Mouse (Mus musculus): ENCODE measurements around the gene Gm7247. TPM values are rescaled to one million over a fixed set of nuclear protein-coding genes. Genes with fewer than 3 reads are reported as not detected.
"Not testable (repeated sequence)": the region's sequence is repeated elsewhere in the genome, so short reads cannot be mapped to it uniquely, and the experiment has no call there.

The Gm7247 gene
- polyA plus RNA-seq, 1 experiment: not detected

GRCm38 (mm10) chr14:51482051-51482715 lies 120.6 kb downstream of the Gm7247 start:
- Histone ChIP-seq H3K27me3 (ENCODE audit: control insufficient read depth, insufficient read depth, low read length) (no peaks in the 10 kb centered on the region), H3K27ac (ENCODE audit: insufficient read depth, low read length) (no peak overlapping the region), H3K4me1 (ENCODE audit: control insufficient read depth, insufficient read depth, low read length) (no peaks in the 10 kb centered on the region), H3K4me3 (replicated peaks; ENCODE audit: insufficient read depth, low read depth, low read length) (no peak overlapping the region)
- DNase-seq: no peak
- WGBS: 79% methylated on average over 5 of the region's 5 CpGs
- no peak for TF ChIP-seq CTCF (IDR thresholded peaks at IDR 0.05; ENCODE audit: borderline replicate concordance, insufficient read depth, low read depth, low read length)
- TF ChIP-seq POLR2A (IDR thresholded peaks at IDR 0.05; ENCODE audit: borderline replicate concordance, insufficient read depth, low read length): no peak

- not testable (repeated sequence) for H3K4me1 ChIP-seq (ENCODE audit: control insufficient read depth, insufficient read depth, low read length); DNase-seq; H3K27ac ChIP-seq (ENCODE audit: insufficient read depth, low read length); H3K27me3 ChIP-seq (ENCODE audit: control insufficient read depth, insufficient read depth, low read length); H3K4me3 ChIP-seq (replicated peaks; ENCODE audit: insufficient read depth, low read depth, low read length)
- 76% methylated on average over 10 of the region's 10 CpGs for WGBS
Measured at GRCm38 (mm10) chr14:51482971-51483381, 121.4 kb downstream of the Gm7247 start.

- H3K4me1 ChIP-seq (ENCODE audit: control insufficient read depth, insufficient read depth, low read length): no peaks in the 10 kb centered on the region
- H3K4me3 ChIP-seq (replicated peaks; ENCODE audit: insufficient read depth, low read depth, low read length): no peak overlapping the region
- WGBS: 96% methylated on average over 1 of the region's 1 CpGs
- TF ChIP-seq CTCF (IDR thresholded peaks at IDR 0.05; ENCODE audit: borderline replicate concordance, insufficient read depth, low read depth, low read length) (no peak), POLR2A (IDR thresholded peaks at IDR 0.05; ENCODE audit: borderline replicate concordance, insufficient read depth, low read length) (no peak)
- no peak overlapping the region for H3K27ac ChIP-seq (ENCODE audit: insufficient read depth, low read length)
- no peaks in the 10 kb centered on the region for H3K27me3 ChIP-seq (ENCODE audit: control insufficient read depth, insufficient read depth, low read length)
- no peak for DNase-seq
Measured at GRCm38 (mm10) chr14:51483671-51484070, 122.1 kb downstream of the Gm7247 start.

- H3K27me3 ChIP-seq (ENCODE audit: control insufficient read depth, insufficient read depth, low read length): no peaks in the 10 kb centered on the region
- WGBS: 84% methylated on average over 1 of the region's 1 CpGs
- no peak for DNase-seq
- TF ChIP-seq CTCF (IDR thresholded peaks at IDR 0.05; ENCODE audit: borderline replicate concordance, insufficient read depth, low read depth, low read length) (no peak), POLR2A (IDR thresholded peaks at IDR 0.05; ENCODE audit: borderline replicate concordance, insufficient read depth, low read length) (no peak)
- no peak overlapping the region for H3K27ac ChIP-seq (ENCODE audit: insufficient read depth, low read length)
- H3K4me3 ChIP-seq (replicated peaks; ENCODE audit: insufficient read depth, low read depth, low read length): no peak overlapping the region
- H3K4me1 ChIP-seq (ENCODE audit: control insufficient read depth, insufficient read depth, low read length): no peaks in the 10 kb centered on the region
Measured at GRCm38 (mm10) chr14:51486111-51486510, 124.6 kb downstream of the Gm7247 start.

- H3K27me3 ChIP-seq (ENCODE audit: control insufficient read depth, insufficient read depth, low read length): no peaks in the 10 kb centered on the region
- WGBS: 90% methylated on average over 2 of the region's 2 CpGs
Measured at GRCm38 (mm10) chr14:51495781-51496180, 134.2 kb downstream of the Gm7247 start.

GRCm38 (mm10) chr14:51496955-51497354 lies 135.4 kb downstream of the Gm7247 start:
- WGBS: 98% methylated on average over 1 of the region's 1 CpGs
- H3K4me1 ChIP-seq (ENCODE audit: control insufficient read depth, insufficient read depth, low read length): no peaks in the 10 kb centered on the region
- TF ChIP-seq CTCF (IDR thresholded peaks at IDR 0.05; ENCODE audit: borderline replicate concordance, insufficient read depth, low read depth, low read length): no peak
- no peak for TF ChIP-seq POLR2A (IDR thresholded peaks at IDR 0.05; ENCODE audit: borderline replicate concordance, insufficient read depth, low read length)

More at GRCm38 (mm10) chr14:51495781-51496180, 134.2 kb downstream of the Gm7247 start:
- H3K4me3 ChIP-seq (replicated peaks; ENCODE audit: insufficient read depth, low read depth, low read length): no peak overlapping the region
- no peak for DNase-seq
- TF ChIP-seq POLR2A (IDR thresholded peaks at IDR 0.05; ENCODE audit: borderline replicate concordance, insufficient read depth, low read length) (no peak), CTCF (IDR thresholded peaks at IDR 0.05; ENCODE audit: borderline replicate concordance, insufficient read depth, low read depth, low read length) (no peak)
- H3K4me1 ChIP-seq (ENCODE audit: control insufficient read depth, insufficient read depth, low read length): no peaks in the 10 kb centered on the region
- H3K27ac ChIP-seq (ENCODE audit: insufficient read depth, low read length): no peak overlapping the region

GRCm38 (mm10) chr14:51497958-51498357 lies 136.4 kb downstream of the Gm7247 start:
- TF ChIP-seq CTCF (IDR thresholded peaks at IDR 0.05; ENCODE audit: borderline replicate concordance, insufficient read depth, low read depth, low read length): no peak
- Histone ChIP-seq H3K4me3 (replicated peaks; ENCODE audit: insufficient read depth, low read depth, low read length) (no peak overlapping the region), H3K27me3 (ENCODE audit: control insufficient read depth, insufficient read depth, low read length) (no peaks in the 10 kb centered on the region), H3K27ac (ENCODE audit: insufficient read depth, low read length) (no peak overlapping the region), H3K4me1 (ENCODE audit: control insufficient read depth, insufficient read depth, low read length) (no peaks in the 10 kb centered on the region)
- DNase-seq: no peak
- 83% methylated on average over 2 of the region's 2 CpGs for WGBS

More at GRCm38 (mm10) chr14:51496955-51497354, 135.4 kb downstream of the Gm7247 start:
- no peak overlapping the region for H3K4me3 ChIP-seq (replicated peaks; ENCODE audit: insufficient read depth, low read depth, low read length)
- no peaks in the 10 kb centered on the region for H3K27me3 ChIP-seq (ENCODE audit: control insufficient read depth, insufficient read depth, low read length)
- DNase-seq: no peak
- no peak overlapping the region for H3K27ac ChIP-seq (ENCODE audit: insufficient read depth, low read length)

GRCm38 (mm10) chr14:51499707-51500275 lies 138.2 kb downstream of the Gm7247 start:
- no peak for DNase-seq
- no peaks in the 10 kb centered on the region for H3K27me3 ChIP-seq (ENCODE audit: control insufficient read depth, insufficient read depth, low read length)
- H3K27ac ChIP-seq (ENCODE audit: insufficient read depth, low read length): no peak overlapping the region
- no peaks in the 10 kb centered on the region for H3K4me1 ChIP-seq (ENCODE audit: control insufficient read depth, insufficient read depth, low read length)
- no peak for TF ChIP-seq CTCF (IDR thresholded peaks at IDR 0.05; ENCODE audit: borderline replicate concordance, insufficient read depth, low read depth, low read length)
- no peak for TF ChIP-seq POLR2A (IDR thresholded peaks at IDR 0.05; ENCODE audit: borderline replicate concordance, insufficient read depth, low read length)
- 72% methylated on average over 2 of the region's 2 CpGs for WGBS
- no peak overlapping the region for H3K4me3 ChIP-seq (replicated peaks; ENCODE audit: insufficient read depth, low read depth, low read length)
